Comparison of ENCODE assay signal across 15 mouse cellular contexts in genomic region chr2:4998905-4999304, GRCm38 (mm10). TPM values are rescaled to one million over a fixed set of nuclear protein-coding genes. Genes with fewer than 3 reads are reported as not detected.
DNase-seq lines count a peak whose midpoint lies in the region; TF ChIP-seq lines count a peak whose summit lies in the region.
"Had no signal": no experiment of that assay in that cellular context is flagged by ENCODE, and none has a peak within 500 bp of the region (broad histone marks: within the 10 kb centered on the region; RNA-seq: fewer than 3 reads in every experiment).

No protein-coding gene starts in this region.

- no peaks in the 10 kb centered on the region for H3K27me3 ChIP-seq in MEL (ENCODE audit: control insufficient read depth in 1 of 2, insufficient read depth in 2 of 2, low read length in 2 of 2)
- H3K27me3 ChIP-seq: embryonic facial prominence, embryonic 15.5 days; heart, embryonic 12.5 days; liver, embryonic 15.5 days had no signal

- TF ChIP-seq POLR2A in MEL (IDR thresholded peaks at IDR 0.05; ENCODE audit: control insufficient read depth in 1 of 2, insufficient read depth in 1 of 2, low read depth in 1 of 2, low read length in 2 of 2, poor library complexity in 1 of 2): no peak

- no peak overlapping the region for H3K27ac ChIP-seq in layer of hippocampus, adult 2 months
- H3K27ac ChIP-seq in MEL (ENCODE audit: control insufficient read depth, low read depth, low read length): no peak overlapping the region
- H3K27ac ChIP-seq: embryonic facial prominence, embryonic 15.5 days; liver, embryonic 15.5 days had no signal

- no peak overlapping the region for H3K4me3 ChIP-seq in layer of hippocampus, adult 2 months
- no peak overlapping the region for H3K4me3 ChIP-seq in MEL (ENCODE audit: control insufficient read depth in 1 of 2, insufficient read depth in 1 of 2, low read depth in 2 of 2, low read length in 2 of 2)
- H3K4me3 ChIP-seq: embryonic facial prominence, embryonic 15.5 days; heart, embryonic 12.5 days; liver, embryonic 15.5 days had no signal

- H3K36me3 ChIP-seq in MEL (ENCODE audit: control insufficient read depth in 1 of 2, insufficient read depth in 2 of 2, low read length in 2 of 2): peaks cover 0 to 18% of the 10 kb centered on the region in 2 experiments; a peak in 2 of 4 replicates

- no peak for DNase-seq in layer of hippocampus, adult 2 months (ENCODE audit: low spot score in 2 of 2)
- DNase-seq in layer of hippocampus, postnatal 36 days: no peak
- DNase-seq in A20 (ENCODE audit: low read depth, low spot score): peak; percentile 52
- DNase-seq in MEL (ENCODE audit: low read depth, low spot score): no peak
- peak; percentile 34 for DNase-seq in kidney, postnatal 14 days
- no peak for DNase-seq in adrenal gland, postnatal 4 days (ENCODE audit: low spot score in 2 of 2)
- DNase-seq in MN1 (ENCODE audit: low spot score): no peak
- DNase-seq: adrenal gland, adult 2 months; cerebellum, postnatal 36 days; gastrocnemius, postnatal 14 days had no signal

- no peaks in the 10 kb centered on the region for H3K4me1 ChIP-seq in MEL (ENCODE audit: control insufficient read depth in 1 of 2, insufficient read depth in 2 of 2, low read length in 2 of 2)
- H3K4me1 ChIP-seq: embryonic facial prominence, embryonic 15.5 days; heart, embryonic 12.5 days; liver, embryonic 15.5 days had no signal

- peak; percentile 57 for TF ChIP-seq CTCF in layer of hippocampus, adult 2 months (conservative IDR thresholded peaks at IDR 0.05)
- peak in 1 of 3 experiments; percentile 42; a peak in 2 of 6 replicates for TF ChIP-seq CTCF in MEL (IDR thresholded peaks at IDR 0.05 in 2 of 3, conservative IDR thresholded peaks at IDR 0.05 in 1 of 3; ENCODE audit: control insufficient read depth in 1 of 3, insufficient read depth in 1 of 3, low read depth in 2 of 3, low read length in 3 of 3, poor library complexity in 1 of 3, severe bottlenecking in 1 of 3)

- no peak overlapping the region for H3K9ac ChIP-seq in MEL (ENCODE audit: control insufficient read depth, low read depth, low read length, poor library complexity, severe bottlenecking)
- H3K9ac ChIP-seq: embryonic facial prominence, embryonic 15.5 days; heart, embryonic 12.5 days; liver, embryonic 15.5 days had no signal

- H3K79me2 ChIP-seq in MEL (ENCODE audit: control insufficient read depth, insufficient read depth, low read length, poor library complexity): no peaks in the 10 kb centered on the region

- no peaks in the 10 kb centered on the region for H3K9me3 ChIP-seq in MEL (replicated peaks; ENCODE audit: insufficient read depth, low read length)
- H3K9me3 ChIP-seq: embryonic facial prominence, embryonic 15.5 days; heart, embryonic 12.5 days; liver, embryonic 15.5 days had no signal

- TF ChIP-seq EP300 in MEL (IDR thresholded peaks at IDR 0.05; ENCODE audit: low read depth in 1 of 2, low read length in 2 of 2): no peak

- no peak for TF ChIP-seq RAD21 in MEL (IDR thresholded peaks at IDR 0.05; ENCODE audit: low read depth, low read length)

TF ChIP-seq in MEL, 35 proteins besides CTCF, POLR2A, EP300 and RAD21:
- 0 out of 2 replicates have a peak, but pooled peaks have one; percentile 17 for TF ChIP-seq SMC3 (IDR thresholded peaks at IDR 0.05; ENCODE audit: low read depth, low read length)
- no peak for TF ChIP-seq MYB (IDR thresholded peaks at IDR 0.05; ENCODE audit: low read depth, low read length)

RNA-seq across cellular contexts. Expression of gene Mcm10, which starts 13.7 kb away (rescaled TPM):
- total RNA-seq in layer of hippocampus, adult 2 months (2021): 1 to 10 TPM; 1.1 to 2.0 TPM
- total RNA-seq in layer of hippocampus, postnatal 36 days (2021): 1 to 10 TPM in 1 of 2 experiments, under 1 TPM in 1; 0.73 to 1.1 TPM
- 84.4 and 102 TPM in 2 replicates for total RNA-seq in MEL (2012; rRNA removed)
- polyA plus RNA-seq in MEL (2012; ENCODE audit: insufficient read depth in 1 of 2, insufficient read length in 2 of 2, low read depth in 1 of 2, low replicate concordance in 2 of 2, missing spikeins in 1 of 2): 100 to 1,000 TPM; 107 to 214 TPM
- total RNA-seq in adrenal gland, postnatal 4 days (2021): 10 to 100 TPM; 15.8 to 17.6 TPM

RNA-seq across cellular contexts. Expression of gene Ucma, which starts 23.0 kb away (rescaled TPM):
- 1 to 10 TPM; 1.8 to 4.0 TPM for total RNA-seq in layer of hippocampus, adult 2 months (2021)
- total RNA-seq in layer of hippocampus, postnatal 36 days (2021): 1 to 10 TPM; 3.0 to 3.8 TPM
- not detected in 2 replicates for total RNA-seq in MEL (2012; rRNA removed)
- polyA plus RNA-seq in MEL (2012; ENCODE audit: insufficient read depth in 1 of 2, insufficient read length in 2 of 2, low read depth in 1 of 2, low replicate concordance in 2 of 2, missing spikeins in 1 of 2): not detected
- not detected for total RNA-seq in adrenal gland, postnatal 4 days (2021)
- total RNA-seq: adrenal gland, adult 2 months had no signal
- polyA plus RNA-seq: adrenal gland, adult 2 months; heart, embryonic 12.5 days; hindbrain, embryonic 11.5 days; testis, adult 2 months had no signal

Comparison
In these comparisons a context has a peak if more than half of its experiments do, and no peak if none do; other contexts are left out.
1. DNase-seq: peak in A20 (single experiment) and kidney, postnatal 14 days (single experiment); none in layer of hippocampus, adult 2 months (0 of 2), layer of hippocampus, postnatal 36 days (0 of 2), MEL (single experiment), adrenal gland, postnatal 4 days (0 of 2) and MN1 (single experiment).
2. RNA of gene Mcm10, which starts 13.7 kb away (total RNA-seq): 84.4 to 102 TPM in MEL and 15.8 to 17.6 TPM in adrenal gland, postnatal 4 days; 1.1 to 2.0 TPM in layer of hippocampus, adult 2 months and 0.73 to 1.1 TPM in layer of hippocampus, postnatal 36 days; every median in the first group is over 4 times any median in the second.